Mouse (Mus musculus): ENCODE data around the gene Ywhaq.

- no peak for TF ChIP-seq SRF (IDR thresholded peaks at IDR 0.05; ENCODE audit: control insufficient read depth, insufficient read length, low read depth)
- TF ChIP-seq MYOG (IDR thresholded peaks at IDR 0.05; ENCODE audit: control insufficient read depth in 1 of 3, insufficient read depth in 1 of 3, insufficient read length in 2 of 3, low read depth in 2 of 3) = no peak
- TF ChIP-seq E2F4 (IDR thresholded peaks at IDR 0.05; ENCODE audit: insufficient read depth) = no peak
- TF ChIP-seq MYOD1 (IDR thresholded peaks at IDR 0.05; ENCODE audit: control insufficient read depth in 1 of 3, insufficient read length in 2 of 3, low read depth in 2 of 3) = no peak
- TF ChIP-seq POLR2A (IDR thresholded peaks at IDR 0.05; ENCODE audit: insufficient read length, low read depth) = no peak
These were observed 6.8 kb downstream of the Ywhaq start for GRCm38 (mm10) chr12:21410620-21411019.

Measured in myocyte (in vitro differentiated cells).